Mouse (Mus musculus): ENCODE measurements around the gene Synrg.

Gene Synrg

DNA sequence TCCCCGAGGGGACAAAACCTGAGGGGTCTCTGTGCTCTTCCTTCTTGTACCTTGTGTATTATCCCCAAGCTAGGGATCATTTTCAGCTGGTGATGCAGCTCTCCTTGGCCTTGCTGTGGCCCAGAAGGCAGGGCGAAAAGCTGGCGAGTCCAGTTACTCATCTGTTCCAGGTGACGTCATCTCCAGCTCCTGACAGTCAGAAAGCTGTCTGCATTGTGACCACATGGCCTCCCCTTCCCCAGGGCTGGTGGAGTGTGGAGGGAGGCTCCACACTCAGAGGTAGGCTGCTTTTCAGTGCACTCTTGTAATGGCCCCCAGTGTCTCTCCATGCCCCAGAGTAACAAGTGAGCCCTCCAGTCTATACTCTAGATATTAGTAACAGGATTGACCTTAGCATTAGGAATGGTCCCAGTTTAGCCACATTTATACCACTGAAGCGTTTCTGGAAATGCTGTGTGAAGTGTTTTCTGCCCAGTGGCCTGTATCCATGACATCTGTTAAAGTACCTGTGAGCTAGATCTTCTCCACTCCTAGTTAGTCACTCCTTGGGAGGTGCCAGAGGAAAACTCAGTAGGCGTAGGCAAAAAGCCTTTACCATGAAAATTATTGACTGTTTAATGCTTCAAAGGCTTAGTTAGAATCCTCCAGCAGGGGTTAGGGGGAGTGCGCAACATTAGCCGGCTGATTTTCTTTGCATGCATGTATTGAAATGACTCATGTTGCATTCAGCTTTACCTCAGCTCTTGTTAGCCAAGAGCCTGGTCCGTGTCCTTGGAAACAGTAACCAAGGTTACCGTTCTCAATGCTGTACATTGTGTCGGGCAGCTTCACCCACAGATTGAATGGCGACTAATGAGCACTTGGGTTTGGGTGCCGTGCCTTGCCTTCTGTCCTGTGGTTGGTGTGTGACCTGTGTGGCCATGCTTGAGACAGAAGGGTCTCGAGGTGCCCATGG is 78.9 kb downstream of the Synrg start:
- DNase-seq: peak in 1 of 2 experiments; percentile 30

DNA sequence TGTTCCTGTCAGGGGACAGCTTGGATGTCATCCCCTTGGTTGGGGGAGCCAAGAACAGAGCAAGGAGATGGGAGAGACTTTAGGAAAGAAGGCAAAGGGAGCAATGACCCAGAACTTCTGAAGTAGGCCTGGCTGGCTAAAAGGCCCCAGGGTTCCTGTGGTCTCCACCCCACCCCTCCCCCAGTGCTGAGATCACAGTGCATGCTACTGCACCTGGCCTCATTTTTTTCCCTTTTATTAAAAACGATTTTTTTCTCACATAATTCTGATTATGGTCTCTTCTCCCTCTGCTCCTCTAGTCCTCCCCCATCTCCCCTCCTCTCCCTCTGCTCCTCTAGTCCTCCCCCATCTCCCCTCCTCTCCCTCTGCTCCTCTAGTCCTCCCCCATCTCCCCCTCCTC is 80.8 kb downstream of the Synrg start:
- DNase-seq: no peak

DNA sequence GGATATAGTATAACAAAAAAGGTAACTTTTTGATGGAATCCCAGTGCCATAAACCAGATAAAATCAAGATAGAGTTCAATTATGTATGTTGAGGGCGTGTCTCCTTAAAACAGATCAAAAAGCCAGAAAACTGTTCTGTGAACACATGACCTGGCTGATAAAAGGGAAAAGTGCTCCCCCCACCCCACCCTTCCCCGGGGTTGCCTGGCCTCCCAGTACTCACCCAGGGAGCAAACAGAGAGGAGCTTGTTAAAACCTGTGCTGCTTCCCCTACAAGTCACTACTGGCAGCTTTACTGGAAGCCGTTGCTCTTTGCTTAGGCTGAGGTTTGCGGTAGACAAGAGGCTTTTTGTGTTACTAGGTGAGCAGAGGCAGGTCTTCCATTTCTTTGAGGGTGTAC is 83.0 kb downstream of the Synrg start:
- no peak for DNase-seq

DNA sequence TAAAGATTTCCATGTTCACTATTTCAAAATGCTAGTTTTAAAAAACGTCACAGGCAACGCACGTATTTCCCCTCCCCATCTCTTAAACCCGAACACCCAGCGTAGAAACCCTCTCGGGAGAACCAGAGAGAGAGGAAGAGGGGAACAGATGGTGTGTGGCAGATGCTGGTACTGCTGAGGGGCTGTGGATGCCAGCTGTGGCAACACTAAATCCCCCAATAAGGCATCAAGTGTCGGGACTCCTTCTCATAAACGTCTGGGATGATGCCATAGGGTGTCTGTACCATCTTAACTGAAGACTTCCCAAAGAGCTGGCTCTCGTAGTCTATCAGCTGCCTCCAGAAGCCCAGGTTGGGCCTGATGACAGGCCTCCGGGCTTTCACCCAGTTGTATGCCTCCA is 84.2 kb downstream of the Synrg start:
- DNase-seq: no peak

DNA sequence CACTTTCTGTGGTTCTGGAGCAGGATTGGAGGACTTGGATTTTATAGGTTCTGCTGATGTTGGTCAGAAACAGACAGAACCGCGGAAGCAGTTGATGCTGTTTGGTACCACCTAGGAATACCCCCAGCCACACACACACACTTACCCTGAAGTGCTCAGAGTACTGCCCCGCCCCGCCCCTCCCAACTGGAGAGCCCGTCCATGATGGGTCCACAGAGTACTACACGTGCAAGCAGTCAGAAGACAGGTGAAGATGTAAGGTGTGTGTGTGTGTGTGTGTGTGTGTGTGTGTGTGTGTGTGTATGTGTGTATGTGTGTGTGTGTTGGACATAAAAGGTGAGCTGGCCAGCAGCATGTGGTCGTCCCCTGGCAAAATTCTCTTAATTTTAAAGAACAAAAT is 88.8 kb downstream of the Synrg start:
- DNase-seq: no peak

DNA sequence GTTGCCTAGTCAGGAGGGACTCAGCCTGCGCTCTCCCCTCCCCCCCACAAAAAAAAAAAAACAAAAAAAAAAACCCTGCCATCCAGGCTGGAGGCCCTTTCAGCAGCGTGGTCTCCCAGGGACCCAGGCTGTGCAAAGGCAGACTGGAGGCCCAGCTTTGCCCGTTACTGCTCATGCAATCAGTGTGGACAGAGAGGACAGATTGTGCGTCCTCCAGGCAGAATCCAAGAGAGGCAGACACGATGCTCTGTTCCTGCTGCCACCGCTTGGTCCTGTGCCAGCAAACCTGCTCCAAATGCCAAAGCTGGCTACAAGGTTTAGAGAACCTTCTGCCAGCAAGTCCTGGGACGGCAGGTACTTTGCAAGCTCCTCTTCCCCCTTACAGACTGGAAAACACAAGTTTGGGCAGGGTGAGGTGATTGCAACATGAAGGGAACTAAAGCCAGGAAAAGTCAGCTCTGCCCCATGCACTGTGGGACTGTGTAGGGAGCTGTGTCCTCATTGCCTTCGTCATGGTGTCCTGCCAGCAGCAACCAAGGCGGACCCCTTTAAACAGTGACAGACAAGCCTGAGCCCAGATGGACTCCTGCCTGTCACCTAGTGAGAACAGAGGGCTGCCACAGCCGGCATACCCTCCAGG is 89.4 kb downstream of the Synrg start:
- DNase-seq: peak; percentile 95 to 98

DNA sequence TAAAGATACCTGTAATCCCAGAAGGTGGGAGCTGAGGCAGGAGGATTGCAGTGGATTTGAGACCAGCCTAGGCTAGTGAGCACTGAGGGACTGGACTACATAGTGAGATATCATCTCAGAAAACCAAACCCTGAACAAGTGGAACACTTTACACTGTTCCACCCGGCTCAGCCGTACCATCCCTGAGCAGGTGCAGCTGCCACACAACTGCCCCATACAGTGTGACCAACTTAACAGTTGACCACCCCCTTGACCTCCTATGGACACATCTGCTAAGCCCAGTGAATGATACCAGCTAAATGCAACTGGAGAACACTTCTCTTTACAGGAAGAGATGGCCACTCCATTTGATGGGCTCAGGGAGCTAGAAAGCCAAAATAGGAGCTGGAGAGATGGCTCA is 93.2 kb downstream of the Synrg start:
- DNase-seq: no peak

DNA sequence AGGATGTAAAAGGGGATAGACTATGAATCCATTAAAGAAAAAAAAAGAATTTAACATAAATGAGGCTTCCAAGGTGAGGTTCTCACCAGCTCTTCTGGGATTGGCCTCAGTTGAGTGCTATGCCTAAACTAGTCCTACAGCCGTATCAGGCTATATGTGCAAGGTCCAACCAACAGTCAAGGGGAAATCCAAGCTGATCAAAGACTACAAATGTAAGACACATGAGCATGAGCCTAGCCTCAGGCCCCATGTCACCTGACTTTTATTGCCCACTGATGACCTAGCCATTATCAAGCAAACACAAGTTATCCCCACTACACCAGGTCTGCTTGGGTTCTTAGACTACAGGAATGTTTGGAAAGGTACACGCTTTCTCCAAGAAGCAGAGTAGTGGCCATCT is 95.6 kb downstream of the Synrg start:
- no peak for DNase-seq

DNA sequence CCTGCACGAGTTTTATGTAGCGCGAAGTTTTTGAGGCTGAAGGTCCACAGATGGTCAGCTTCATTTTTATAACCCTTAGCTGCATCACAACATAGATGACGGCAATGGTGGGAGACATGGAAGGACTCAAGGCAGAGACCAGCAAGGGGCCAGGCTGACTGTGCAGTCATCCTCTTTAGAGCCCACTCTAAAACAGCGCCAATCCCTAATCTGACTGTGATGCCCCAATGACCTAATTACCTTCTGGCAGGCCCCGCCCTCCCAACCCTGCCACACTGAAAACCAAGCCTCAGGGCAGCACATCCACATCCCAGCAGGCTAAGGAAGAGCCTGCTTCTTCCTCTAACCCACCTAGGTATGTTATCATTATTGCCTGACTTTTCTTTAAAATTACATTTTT is 96.4 kb downstream of the Synrg start:
- DNase-seq: no peak

DNA sequence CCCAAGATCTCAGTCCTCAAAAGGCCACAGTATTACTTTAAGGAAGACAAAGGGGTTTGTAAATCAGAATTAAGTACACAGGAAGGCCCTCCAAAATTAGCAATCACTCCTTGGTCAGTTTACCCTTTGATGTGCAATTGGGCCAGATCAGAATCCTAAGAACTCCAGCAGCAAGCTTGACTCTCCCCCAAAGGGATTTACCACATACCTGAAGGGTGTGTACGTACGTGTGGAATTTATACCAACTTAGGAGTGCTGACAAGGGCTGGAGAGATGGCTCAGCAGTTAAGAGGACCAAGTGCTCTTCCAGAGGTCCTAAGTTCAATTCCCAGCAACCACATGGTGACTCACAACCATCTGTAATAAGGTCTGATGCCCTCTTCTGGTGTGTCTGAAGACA is 97.7 kb downstream of the Synrg start:
- DNase-seq: no peak

DNA sequence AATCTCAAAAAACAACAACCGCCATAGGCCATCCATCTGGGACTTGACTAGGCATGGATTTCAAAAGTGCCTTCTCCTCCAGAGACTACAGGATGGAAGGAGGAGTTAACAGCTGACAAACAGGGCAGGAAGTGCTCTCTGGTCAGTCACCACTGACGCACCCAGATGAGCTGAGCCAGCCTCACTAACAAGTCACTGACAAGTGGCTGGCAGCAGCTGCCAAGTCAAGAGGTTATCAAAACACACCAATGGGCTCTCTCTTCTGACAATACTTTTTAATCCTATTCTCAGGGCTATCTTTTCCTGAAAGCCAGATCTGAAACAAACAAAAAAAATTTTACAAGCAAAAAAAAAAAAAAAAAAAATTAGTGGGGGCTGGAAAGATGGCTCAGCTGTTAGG is 98.6 kb downstream of the Synrg start:
- DNase-seq: no peak

DNA sequence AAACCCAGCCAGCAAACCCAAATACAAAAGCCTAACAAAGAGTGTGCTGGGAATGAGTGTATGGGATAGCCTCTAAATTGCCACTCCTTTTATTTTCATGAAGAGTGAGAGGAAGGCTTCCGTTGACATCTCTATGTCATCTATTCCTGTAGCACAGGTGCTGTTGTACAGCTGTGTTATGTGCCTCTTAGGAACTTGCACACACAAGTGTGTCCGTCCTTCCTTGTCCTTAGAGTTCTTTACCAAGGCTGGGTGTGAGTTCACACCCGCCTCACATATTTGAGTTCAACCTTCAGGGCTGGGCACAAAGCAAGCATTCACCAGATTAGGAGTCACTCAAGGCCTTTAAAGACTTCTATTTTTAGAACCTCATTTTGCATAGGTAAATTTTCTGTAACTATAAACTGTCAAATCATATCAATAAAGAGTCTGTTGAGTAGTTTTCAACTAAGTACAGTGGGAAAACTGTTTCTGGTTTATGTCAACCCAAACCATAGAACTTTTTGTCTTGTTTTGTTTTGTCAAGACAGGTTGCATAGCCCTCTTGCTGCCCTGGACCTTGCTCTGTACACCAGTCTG is 99.5 kb downstream of the Synrg start:
- DNase-seq: no peak

DNA sequence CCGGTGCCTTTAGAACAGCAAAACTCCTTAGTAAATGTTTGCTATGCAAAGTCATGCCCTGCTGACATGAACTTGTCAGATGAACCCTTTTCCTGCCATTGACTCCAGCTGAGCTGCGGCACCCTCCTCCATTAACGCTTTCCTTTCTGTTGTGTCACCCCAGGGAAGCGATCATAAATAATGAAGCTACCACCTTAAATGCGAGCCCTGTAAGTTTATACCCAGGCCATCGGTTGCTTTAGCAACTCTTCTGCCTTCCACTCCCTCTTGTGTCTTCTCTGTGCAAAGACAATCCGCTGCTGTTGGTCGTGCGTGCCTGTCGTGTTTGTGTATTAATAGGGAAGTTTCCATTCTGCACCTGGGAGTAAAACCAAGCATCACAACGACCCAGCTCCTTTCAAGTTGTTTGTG is 101.8 kb downstream of the Synrg start:
- DNase-seq: peak; percentile 51 to 67

DNA sequence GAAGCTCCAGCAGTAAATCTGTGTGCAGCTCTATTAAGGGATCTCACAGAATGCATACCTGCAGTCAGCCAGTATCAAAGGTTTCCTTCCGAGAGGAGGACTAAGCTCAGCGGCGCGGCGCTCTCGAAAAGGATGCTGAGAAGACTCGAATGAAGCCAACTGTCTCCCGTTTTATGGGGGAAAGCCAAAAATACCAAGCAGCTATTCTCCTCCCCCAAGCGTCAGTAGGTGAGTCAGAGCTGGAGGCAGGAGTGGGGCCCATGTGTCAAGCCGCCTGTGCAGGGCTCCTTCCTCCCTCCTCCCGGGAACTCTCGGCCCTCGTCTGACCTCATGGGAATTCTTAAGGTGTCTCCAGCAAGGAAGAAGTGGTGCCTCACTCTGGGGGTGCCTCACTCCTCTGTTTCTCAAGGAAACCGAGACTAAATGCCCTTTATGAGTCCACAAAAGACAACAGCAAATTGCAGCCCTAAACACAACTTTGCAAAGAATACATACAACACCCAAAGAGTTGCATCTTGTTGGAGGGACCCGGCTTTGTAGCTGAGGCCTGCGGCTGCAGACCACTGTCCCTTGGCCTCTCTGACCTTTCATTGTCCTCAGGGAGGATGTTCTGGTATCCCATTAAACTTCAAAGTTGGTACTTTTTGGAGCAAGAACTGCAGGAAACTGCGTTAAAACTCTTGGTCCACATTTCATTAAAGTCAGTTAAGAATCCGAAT is 102.9 kb downstream of the Synrg start:
- DNase-seq: peak; percentile 81 to 86

DNA sequence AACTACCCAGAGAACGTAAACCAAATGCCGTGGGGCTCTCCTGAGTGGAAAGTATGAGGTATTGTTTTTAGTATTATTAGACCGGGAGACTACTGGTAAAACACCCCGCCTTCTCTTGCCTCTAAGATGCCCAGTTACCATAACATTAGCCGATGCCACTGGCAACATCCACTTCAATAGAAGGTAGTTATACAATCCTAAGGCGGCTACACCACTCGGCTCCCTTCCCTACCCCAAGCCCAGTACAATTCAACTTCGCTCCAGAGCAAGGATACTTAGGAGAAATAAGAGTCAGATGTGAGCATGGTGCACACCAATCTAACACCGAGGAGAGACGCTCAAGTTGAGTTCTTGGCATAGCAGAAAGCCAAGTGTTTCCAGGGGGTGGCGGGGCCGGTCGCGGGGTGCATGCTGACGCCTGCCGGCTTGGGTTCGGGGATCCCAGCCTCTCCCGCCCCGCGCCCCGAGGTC is 103.5 kb downstream of the Synrg start:
- DNase-seq: no peak

DNA sequence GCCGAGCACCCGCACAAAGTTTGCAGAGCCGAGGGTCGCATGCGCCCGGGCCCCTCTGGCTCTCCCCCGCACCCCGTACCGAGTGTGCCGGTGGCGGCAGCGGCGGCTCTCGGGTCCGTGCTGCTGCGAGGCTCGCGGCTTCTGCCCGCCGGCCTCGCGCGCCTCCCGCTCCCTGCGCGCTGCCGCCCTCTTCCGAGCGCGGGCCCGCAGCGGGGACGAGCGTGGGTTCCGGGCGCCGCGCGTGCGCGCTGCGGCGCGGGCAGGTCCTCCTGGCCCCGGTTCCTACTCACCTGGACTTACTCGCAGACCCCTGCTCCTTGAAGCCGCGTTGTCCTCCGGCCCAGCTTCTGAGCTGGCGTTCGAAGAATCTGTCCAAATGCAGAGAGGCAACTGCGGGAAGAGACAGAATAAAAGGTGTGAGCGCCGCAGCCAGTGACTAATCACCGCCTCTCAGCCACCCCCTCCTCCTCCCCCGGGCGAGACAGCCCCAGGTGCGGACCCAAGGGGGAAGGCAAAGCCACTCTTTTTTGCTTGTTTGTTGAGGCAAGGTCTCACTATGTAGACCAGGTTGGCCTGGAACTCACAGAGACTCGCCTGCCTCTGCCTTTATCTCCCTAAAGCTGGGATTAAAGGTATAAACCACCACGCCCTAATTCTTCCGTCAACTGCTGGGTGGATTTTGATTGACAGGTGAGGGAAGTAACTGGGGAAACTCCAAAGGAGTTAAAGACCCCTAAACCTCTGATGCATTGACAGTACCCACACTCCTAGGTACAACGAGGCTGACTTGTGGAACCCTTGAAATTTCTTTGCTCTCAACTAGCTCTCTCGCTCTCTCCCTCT is 104.2 kb downstream of the Synrg start:
- peak; percentile 84 to 88 for DNase-seq

DNA sequence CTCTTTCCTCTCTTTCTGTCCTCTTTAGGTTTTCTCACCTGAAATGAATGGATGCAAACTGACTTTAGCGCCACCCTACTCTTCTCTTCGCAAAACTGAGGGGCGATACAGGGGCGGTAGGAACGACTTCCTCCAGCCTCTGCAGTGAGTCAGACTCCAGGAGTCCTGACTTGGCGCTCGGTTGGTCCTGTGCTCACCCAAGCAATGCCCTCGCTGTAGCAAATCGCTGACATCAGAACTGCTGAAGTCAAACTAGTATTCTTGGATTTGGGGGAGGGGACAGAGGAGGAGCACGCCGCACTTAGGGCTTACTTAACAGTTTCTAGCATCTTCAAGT is 104.8 kb downstream of the Synrg start, which contains the start of gene Dusp14:
Gene Dusp14 (minus strand): TSS at position 228 of the 337 bp plus-strand sequence.
- DNase-seq: no peak

DNA sequence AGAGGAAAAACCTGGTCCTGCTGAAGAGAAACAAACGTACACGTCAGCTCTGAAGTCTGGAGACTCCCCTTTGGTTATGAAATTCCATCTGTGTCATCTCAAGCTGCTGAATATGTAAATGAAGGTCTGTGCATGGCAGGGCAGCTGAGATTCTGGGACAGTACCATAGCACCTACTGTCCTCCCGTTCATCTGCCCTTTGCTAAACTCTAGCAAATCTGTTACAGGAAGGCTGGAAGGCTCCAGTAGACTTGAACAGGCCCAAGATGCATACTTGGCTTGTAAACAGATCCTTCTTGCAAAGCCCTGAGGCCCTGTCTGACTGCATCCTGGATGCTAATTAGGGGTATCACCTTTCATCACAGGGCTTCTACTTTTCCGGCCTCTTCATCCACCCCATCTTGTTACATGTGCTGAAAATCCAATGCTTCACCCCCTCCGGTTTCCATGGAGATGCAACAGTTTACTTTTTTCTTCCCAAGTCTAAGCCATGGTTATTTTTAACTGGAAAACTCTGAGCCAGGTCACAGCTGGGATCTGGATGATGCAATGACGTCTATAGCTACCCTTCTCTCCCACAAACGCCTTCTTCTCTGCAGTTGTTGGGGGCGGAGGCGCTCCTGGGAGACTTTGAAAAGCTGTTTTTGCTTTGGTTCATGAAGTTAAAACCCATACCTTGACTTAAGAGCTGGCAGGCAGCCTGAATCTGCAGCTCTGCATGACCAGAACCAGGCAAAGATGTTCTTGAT is 108.8 kb downstream of the Synrg start:
- no peak for DNase-seq

DNA sequence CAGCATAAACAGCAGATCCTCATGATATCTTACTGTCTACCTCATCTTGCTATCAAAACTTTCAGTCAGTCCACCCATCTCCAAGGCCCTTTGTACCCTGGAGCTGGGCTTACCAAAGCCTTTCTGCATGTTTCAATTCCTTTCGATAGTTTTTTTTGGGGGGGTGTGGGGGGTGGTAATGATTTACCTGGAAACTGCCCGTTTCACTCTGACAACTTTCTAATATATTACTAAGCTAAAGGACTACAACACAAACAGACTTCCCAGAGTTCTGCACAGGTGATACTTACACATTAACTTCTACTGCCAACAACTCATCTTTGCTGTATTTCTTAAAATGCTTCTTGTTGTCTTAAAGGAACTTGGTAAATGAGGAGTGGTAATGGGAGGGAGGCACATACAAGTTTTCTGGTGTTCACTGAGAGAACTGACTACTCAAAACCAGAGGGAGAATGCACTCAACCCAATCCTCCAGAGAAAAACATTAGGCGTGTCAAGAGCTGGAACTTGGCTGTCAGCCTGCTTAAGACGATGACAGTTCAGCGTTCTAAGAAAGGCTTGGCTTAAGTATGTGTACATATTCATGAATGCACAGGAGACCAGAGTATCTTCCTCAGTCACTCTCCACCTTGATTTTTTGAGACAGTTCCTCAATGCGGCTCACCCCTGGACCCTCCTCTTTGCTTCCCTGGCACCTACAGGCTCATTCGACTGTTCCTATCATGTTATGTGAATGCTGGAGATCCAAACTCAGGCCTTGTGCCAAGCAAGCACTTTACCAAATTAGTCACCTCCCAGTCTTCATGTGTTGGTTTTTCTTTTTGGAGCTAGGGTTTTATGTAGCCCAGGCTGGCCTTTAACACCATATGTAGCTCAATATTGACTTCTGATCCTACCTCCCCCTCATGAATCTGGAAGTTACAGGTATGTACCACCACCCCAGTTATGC is 109.9 kb downstream of the Synrg start:
- no peak for DNase-seq

DNA sequence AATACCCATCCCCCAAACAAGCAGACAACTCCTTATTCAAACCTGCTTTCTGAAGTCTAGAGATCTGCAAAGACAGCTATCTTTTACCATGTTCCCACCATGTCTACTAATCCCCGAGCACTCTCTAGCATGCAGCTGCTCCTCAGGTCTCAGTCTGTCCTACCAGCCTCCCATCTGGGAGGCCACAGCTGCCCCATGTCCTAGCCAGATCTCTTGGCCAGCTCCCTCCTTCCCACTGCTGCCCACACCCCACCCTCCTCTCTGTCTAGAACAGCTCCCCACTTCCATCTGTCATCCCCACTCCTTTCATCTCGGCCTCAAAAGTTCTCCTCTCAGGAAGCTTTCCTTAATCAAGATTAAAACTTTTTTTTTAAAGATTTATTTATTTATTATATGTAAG is 112.8 kb downstream of the Synrg start:
- no peak for DNase-seq
